ENCODE assay signal across 8 mouse cellular contexts in the genomic region with DNA sequence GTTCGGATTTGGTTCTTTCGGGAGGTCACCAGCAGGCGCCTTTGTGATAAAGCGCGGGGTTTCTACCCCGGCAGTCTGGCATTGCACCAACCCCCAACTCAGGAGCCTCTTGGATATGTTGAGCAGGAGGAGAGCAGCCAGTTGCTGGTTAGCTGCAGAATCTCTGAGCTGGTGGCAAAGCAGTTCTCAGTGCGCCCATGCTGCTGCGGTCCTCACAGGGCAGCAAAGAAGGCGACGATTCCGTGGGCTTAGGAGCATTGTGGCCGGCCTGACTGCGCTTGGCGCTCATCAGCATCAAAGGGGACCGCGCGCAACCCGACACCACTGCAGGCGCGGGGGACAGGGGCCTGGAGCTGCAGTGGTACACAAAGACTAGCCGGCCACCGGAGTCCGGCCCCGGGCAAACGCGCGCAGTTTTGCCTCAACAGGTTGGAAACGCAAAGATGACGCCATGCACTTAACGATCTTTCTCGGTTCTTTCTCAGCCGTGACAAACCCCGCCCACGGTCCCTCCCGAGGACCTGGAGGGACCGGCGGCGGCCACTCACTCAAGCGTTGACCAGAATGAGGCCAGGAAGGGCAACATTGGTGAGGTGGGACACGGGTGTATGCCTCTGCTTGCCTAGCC. TPM values are rescaled to one million over a fixed set of nuclear protein-coding genes. Genes with fewer than 3 reads are reported as not detected.
DNase-seq lines count a peak whose midpoint lies in the region; ATAC-seq lines count a peak whose summit lies in the region.

No protein-coding gene starts in this region.

- H3K36me3 ChIP-seq in forebrain, embryonic 10.5 days (replicated peaks): peaks cover 4% of the 10 kb centered on the region; the same call in 1 of the 2 replicates
- H3K36me3 ChIP-seq in stomach, embryonic 16.5 days (ENCODE audit: control insufficient read depth, insufficient read depth, low read length): no peaks in the 10 kb centered on the region

- peak overlapping the region; percentile 66 for H3K4me3 ChIP-seq in forebrain, embryonic 10.5 days
- H3K4me3 ChIP-seq in stomach, embryonic 16.5 days (replicated peaks; ENCODE audit: low read length): peak overlapping the region; percentile 52

- peak overlapping the region; percentile 92 for H3K27ac ChIP-seq in forebrain, embryonic 10.5 days
- no peak overlapping the region for H3K27ac ChIP-seq in stomach, embryonic 16.5 days (ENCODE audit: low read length)

- no peaks in the 10 kb centered on the region for H3K9me3 ChIP-seq in forebrain, embryonic 10.5 days
- no peaks in the 10 kb centered on the region for H3K9me3 ChIP-seq in stomach, embryonic 16.5 days (replicated peaks; ENCODE audit: control insufficient read depth, low read length)

- peaks cover 25% of the 10 kb centered on the region; the same call in 1 of the 2 replicates for H3K27me3 ChIP-seq in forebrain, embryonic 10.5 days (ENCODE audit: poor library complexity, severe bottlenecking)
- peaks cover 14% of the 10 kb centered on the region; the same call in 1 of the 2 replicates for H3K27me3 ChIP-seq in stomach, embryonic 16.5 days (ENCODE audit: control insufficient read depth, insufficient read depth, low read length)

- peak; percentile 26 for DNase-seq in urinary bladder, postnatal 25 days (ENCODE audit: low spot score)
- DNase-seq in urinary bladder, adult 2 months (ENCODE audit: low spot score): no peak
- DNase-seq in forebrain, embryonic 10.5 days (ENCODE audit: extremely low spot score, low spot score): peak; percentile 89
- peak; percentile 80 for DNase-seq in kidney, adult 18-20 months
- DNase-seq in lung, postnatal 10 days: peak; percentile 25
- no peak for DNase-seq in T-cell, adult 2 months (ENCODE audit: low spot score)
- no peak for DNase-seq in gastrocnemius, adult 18-20 months (ENCODE audit: low spot score)

- H3K4me2 ChIP-seq in stomach, embryonic 16.5 days (ENCODE audit: low read depth, low read length): peak overlapping the region; percentile 86

- ATAC-seq in stomach, embryonic 16.5 days (ENCODE audit: insufficient read depth, low FRiP score): peak; percentile 26; the same call in 1 of the 2 replicates

- peaks cover 78% of the 10 kb centered on the region for H3K4me1 ChIP-seq in forebrain, embryonic 10.5 days
- peaks cover 26% of the 10 kb centered on the region for H3K4me1 ChIP-seq in stomach, embryonic 16.5 days (ENCODE audit: control insufficient read depth, insufficient read depth, low read length)

- H3K9ac ChIP-seq in stomach, embryonic 16.5 days (ENCODE audit: low read length): peak overlapping the region; percentile 60

- under 1% methylated on average over 40 of the region's 40 CpGs for WGBS in forebrain, embryonic 10.5 days
- WGBS in stomach, embryonic 16.5 days: 1% methylated on average over 40 of the region's 40 CpGs

RNA-seq across cellular contexts. Expression of a gene that starts 0.9 kb away (rescaled TPM):
- 51.8 and 65.6 TPM in 2 replicates for polyA plus RNA-seq in urinary bladder, adult 2 months (2012; rRNA removed)
- 147 and 152 TPM in 2 replicates for polyA plus RNA-seq in forebrain, embryonic 10.5 days (2016; fragmentation: Nextera tagmentation; extraction: Ambion mirVana)
- 78.9 and 82.2 TPM in 2 replicates for polyA plus RNA-seq in stomach, embryonic 16.5 days (2015; fragmentation: Nextera tagmentation; extraction: Ambion mirVana)
- 1 to 10 TPM; 5.2 to 6.6 TPM for total RNA-seq in gastrocnemius, adult 18-20 months (2021)

Comparison
In these comparisons a context has a peak if more than half of its experiments do, and no peak if none do; other contexts are left out.
1. DNase-seq: peak in urinary bladder, postnatal 25 days (single experiment), forebrain, embryonic 10.5 days (single experiment), kidney, adult 18-20 months (single experiment) and lung, postnatal 10 days (single experiment); none in urinary bladder, adult 2 months (single experiment), T-cell, adult 2 months (single experiment) and gastrocnemius, adult 18-20 months (single experiment).